Mouse (Mus musculus) stomach, embryonic 14.5 days (tissue): ENCODE data around the gene Arhgef10l. TPM values are rescaled to one million over a fixed set of nuclear protein-coding genes. Genes with fewer than 3 reads are reported as not detected.

Experiments used
- ATAC-seq: fragments of 200-750 bp; cut with Nextera tagmentation; 2 replicates; pipeline ENCODE4 v1.8.0; 2017; ENCODE audit warnings: low read depth, moderate TSS enrichment; ENCODE audit not compliant: insufficient number of reproducible peaks, insufficient read depth, low FRiP score
- H3K27ac ChIP-seq: fragments of 300-500 bp; sonication (generic); 2 replicates; pipeline ENCODE4 v1.5.1; 2014; ENCODE audit warnings: mild to moderate bottlenecking, low read length, moderate library complexity, mixed read lengths
- H3K27me3 ChIP-seq: fragments of 300-500 bp; sonication (generic); 2 replicates; pipeline ENCODE4 v1.6.1; 2014; ENCODE audit warnings: low read length, control low read depth, mixed read lengths; ENCODE audit not compliant: control insufficient read depth, insufficient read depth
- H3K36me3 ChIP-seq: fragments of 300-500 bp; sonication (generic); 2 replicates; pipeline ENCODE4 v1.6.1; 2014; ENCODE audit warnings: mild to moderate bottlenecking, control low read depth, low read length, moderate library complexity, mixed read lengths; ENCODE audit not compliant: control insufficient read depth, insufficient read depth
- H3K4me1 ChIP-seq: fragments of 300-500 bp; sonication (generic); 2 replicates; pipeline ENCODE4 v1.6.1; 2014; ENCODE audit warnings: low read length, control low read depth, mixed read lengths; ENCODE audit not compliant: control insufficient read depth, insufficient read depth
- H3K4me2 ChIP-seq: fragments of 300-500 bp; sonication (generic); replicated peaks from 2 replicates; pipeline ENCODE4 v1.6.1; 2014; ENCODE audit warnings: low read depth, low read length, control low read depth
- H3K4me3 ChIP-seq: fragments of 300-500 bp; sonication (generic); 2 replicates; pipeline ENCODE4 v1.5.1; 2014; ENCODE audit warnings: low read depth, low read length, control low read depth
- H3K9ac ChIP-seq: fragments of 300-500 bp; sonication (generic); replicated peaks from 2 replicates; pipeline ENCODE4 v1.6.1; 2014; ENCODE audit warnings: low read depth, mild to moderate bottlenecking, control low read depth, low read length, moderate library complexity, mixed read lengths
- H3K9me3 ChIP-seq: fragments of 300-500 bp; sonication (generic); 2 replicates; pipeline ENCODE4 v1.6.1; 2016; ENCODE audit warnings: low read depth, low read length, control low read depth; ENCODE audit not compliant: control insufficient read depth
- WGBS: fragments of 180-500 bp; shearing (Covaris S2); extraction: QIAGEN DNeasy Blood & Tissue Kit; methylation state at CpG from one replicate; pipeline ENCODE4 v1.1.7; 2014; 5-methylcytosine and 5-hydroxymethylcytosine counted together
- polyA plus RNA-seq: library from polyadenylated mRNA; unstranded; fragments of >200 nt; fragmentation: Nextera tagmentation; extraction: Ambion mirVana; gene quantifications from 2 replicates; pipeline ENCODE4 v1.2.1, GENCODE M21; 2014

Gene Arhgef10l
- polyA plus RNA-seq, 1 experiment from 2014 or later = 9.9 TPM

- Histone ChIP-seq H3K27ac (no peak overlapping the region), H3K4me1 (no peaks in the 10 kb centered on the region), H3K36me3 (peaks cover 12% of the 10 kb centered on the region), H3K9ac (no peak overlapping the region), H3K9me3 (no peaks in the 10 kb centered on the region), H3K4me3 (no peak overlapping the region), H3K27me3 (no peaks in the 10 kb centered on the region), H3K4me2 (no peak overlapping the region)
- WGBS = 73% methylated on average over 4 of the region's 4 CpGs
- ATAC-seq = no peak
Measured at GRCm38 (mm10) chr4:140554552-140554951, 111.3 kb downstream of the Arhgef10l start.

- Histone ChIP-seq H3K4me1 (no peaks in the 10 kb centered on the region), H3K27me3 (no peaks in the 10 kb centered on the region), H3K9me3 (no peaks in the 10 kb centered on the region), H3K9ac (no peak overlapping the region), H3K4me2 (no peak overlapping the region), H3K27ac (no peak overlapping the region), H3K36me3 (peaks cover 9% of the 10 kb centered on the region), H3K4me3 (no peak overlapping the region)
- ATAC-seq = no peak
- WGBS = 94% methylated on average over 17 of the region's 17 CpGs
Measured at GRCm38 (mm10) chr4:140551766-140552165, 114.0 kb downstream of the Arhgef10l start.

GRCm38 (mm10) chr4:140550670-140551069 lies 115.1 kb downstream of the Arhgef10l start:
- 89% methylated on average over 6 of the region's 6 CpGs for WGBS
- H3K9me3 ChIP-seq = no peaks in the 10 kb centered on the region
- H3K27ac ChIP-seq = no peak overlapping the region

GRCm38 (mm10) chr4:140549975-140550374 lies 115.8 kb downstream of the Arhgef10l start:
- H3K4me3 ChIP-seq = no peak overlapping the region
- peaks cover 11% of the 10 kb centered on the region for H3K36me3 ChIP-seq
- no peak overlapping the region for H3K27ac ChIP-seq
- ATAC-seq = no peak
- H3K4me1 ChIP-seq = no peaks in the 10 kb centered on the region
- no peaks in the 10 kb centered on the region for H3K9me3 ChIP-seq
- WGBS = 57% methylated on average over 12 of the region's 12 CpGs
- no peak overlapping the region for H3K4me2 ChIP-seq
- H3K27me3 ChIP-seq = no peaks in the 10 kb centered on the region
- no peak overlapping the region for H3K9ac ChIP-seq

More at GRCm38 (mm10) chr4:140550670-140551069, 115.1 kb downstream of the Arhgef10l start:
- Histone ChIP-seq H3K9ac (no peak overlapping the region), H3K36me3 (peaks cover 9% of the 10 kb centered on the region), H3K27me3 (no peaks in the 10 kb centered on the region), H3K4me2 (no peak overlapping the region), H3K4me1 (no peaks in the 10 kb centered on the region), H3K4me3 (no peak overlapping the region)
- no peak for ATAC-seq

GRCm38 (mm10) chr4:140547488-140547887 lies 118.3 kb downstream of the Arhgef10l start:
- Histone ChIP-seq H3K4me1 (no peaks in the 10 kb centered on the region), H3K4me3 (no peak overlapping the region), H3K4me2 (no peak overlapping the region), H3K27ac (no peak overlapping the region), H3K9ac (no peak overlapping the region), H3K36me3 (peaks cover 11% of the 10 kb centered on the region), H3K9me3 (no peaks in the 10 kb centered on the region), H3K27me3 (no peaks in the 10 kb centered on the region)
- 37% methylated on average over 7 of the region's 7 CpGs for WGBS
- no peak for ATAC-seq

GRCm38 (mm10) chr4:140539125-140539524 lies 126.7 kb downstream of the Arhgef10l start:
- Histone ChIP-seq H3K4me3 (no peak overlapping the region), H3K9ac (no peak overlapping the region), H3K27ac (no peak overlapping the region), H3K4me1 (no peaks in the 10 kb centered on the region), H3K4me2 (no peak overlapping the region), H3K27me3 (no peaks in the 10 kb centered on the region), H3K9me3 (no peaks in the 10 kb centered on the region), H3K36me3 (peaks cover 3% of the 10 kb centered on the region; the same call in 1 of the 2 replicates)
- peak; percentile 26; the same call in 1 of the 2 replicates for ATAC-seq
- WGBS = 40% methylated on average over 11 of the region's 11 CpGs

GRCm38 (mm10) chr4:140537561-140538021 lies 128.2 kb downstream of the Arhgef10l start:
- no peak overlapping the region for H3K4me3 ChIP-seq
- ATAC-seq = no peak
- no peak overlapping the region for H3K4me2 ChIP-seq
- no peaks in the 10 kb centered on the region for H3K27me3 ChIP-seq
- 65% methylated on average over 5 of the region's 5 CpGs for WGBS
- H3K36me3 ChIP-seq = peaks cover 3% of the 10 kb centered on the region; the same call in 1 of the 2 replicates
- H3K27ac ChIP-seq = no peak overlapping the region
- H3K4me1 ChIP-seq = no peaks in the 10 kb centered on the region
- no peak overlapping the region for H3K9ac ChIP-seq
- no peaks in the 10 kb centered on the region for H3K9me3 ChIP-seq

GRCm38 (mm10) chr4:140535323-140535722 lies 130.5 kb downstream of the Arhgef10l start:
- H3K27me3 ChIP-seq = no peaks in the 10 kb centered on the region
- 83% methylated on average over 8 of the region's 8 CpGs for WGBS
- H3K27ac ChIP-seq = no peak overlapping the region
- no peak overlapping the region for H3K4me2 ChIP-seq
- peaks cover 3% of the 10 kb centered on the region; the same call in 1 of the 2 replicates for H3K36me3 ChIP-seq
- H3K9me3 ChIP-seq = no peaks in the 10 kb centered on the region
- no peak for ATAC-seq
- no peak overlapping the region for H3K4me3 ChIP-seq
- no peak overlapping the region for H3K9ac ChIP-seq
- no peaks in the 10 kb centered on the region for H3K4me1 ChIP-seq

- no peak for ATAC-seq
- H3K9me3 ChIP-seq = no peaks in the 10 kb centered on the region
- H3K27me3 ChIP-seq = no peaks in the 10 kb centered on the region
- H3K9ac ChIP-seq = no peak overlapping the region
- peaks cover 3% of the 10 kb centered on the region for H3K36me3 ChIP-seq
- H3K27ac ChIP-seq = no peak overlapping the region
- H3K4me3 ChIP-seq = no peak overlapping the region
- 52% methylated on average over 15 of the region's 15 CpGs for WGBS
- no peaks in the 10 kb centered on the region for H3K4me1 ChIP-seq
- no peak overlapping the region for H3K4me2 ChIP-seq
Measured at GRCm38 (mm10) chr4:140532270-140532669, 133.5 kb downstream of the Arhgef10l start.
